Mouse (Mus musculus) cerebellum, adult 9-10 months (tissue): ENCODE measurements around the gene Kcnk6.

Experiments used
- DNase-seq: peaks from one replicate; pipeline ENCODE4 v3.0.0; 2022

Kcnk6 gene

GRCm38 (mm10) chr7:29232247-29233013, at the start of gene Kcnk6:
Gene Kcnk6, minus strand, starts transcription at chr7:29232515.
- DNase-seq = no peak

DNA sequence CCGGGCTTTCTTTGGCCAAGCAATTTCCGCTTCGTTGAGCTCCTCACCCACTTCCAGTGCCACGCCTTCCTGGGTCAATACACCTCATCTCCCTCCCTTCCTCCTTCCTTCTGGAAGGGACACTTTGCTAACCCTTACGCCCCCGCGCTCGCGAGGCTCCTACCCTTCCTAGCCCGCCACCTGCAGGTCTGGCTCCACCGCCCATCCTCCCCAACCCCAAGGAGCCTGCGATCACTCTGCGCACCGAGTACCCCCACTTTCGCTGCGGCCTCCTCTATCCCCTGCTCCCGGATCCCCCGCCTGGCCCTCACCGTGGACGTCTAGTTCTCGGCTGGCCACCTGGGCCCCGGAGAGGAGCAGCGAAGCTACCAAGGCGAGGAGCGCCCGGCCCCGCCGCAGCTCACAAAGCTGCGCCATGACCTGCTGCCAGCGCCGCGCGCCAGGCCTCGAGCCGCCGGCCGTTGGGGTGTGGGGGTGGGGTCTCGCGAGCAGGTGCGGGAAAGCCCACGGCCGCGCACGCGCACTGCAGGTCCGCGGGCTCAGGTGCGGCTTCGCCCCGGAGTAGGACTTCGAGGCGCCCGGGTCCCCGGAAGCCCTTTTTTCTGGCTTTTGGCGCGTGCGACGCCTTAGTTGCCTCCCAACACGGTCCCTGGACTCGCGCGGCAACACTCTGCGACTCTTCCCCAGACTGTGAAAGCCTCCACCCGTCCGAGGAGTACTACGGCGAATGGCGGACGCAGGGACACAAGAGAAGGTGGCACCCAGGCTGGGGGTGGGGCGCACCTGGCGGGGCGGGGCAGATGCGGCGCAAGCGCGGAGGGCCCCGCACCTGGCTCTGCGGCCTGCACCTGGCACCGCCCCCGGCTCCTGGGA, 49.1 kb upstream of the Kcnk6 start, which contains the start of gene Spint2:
Spint2 (minus strand) TSS at position 712 of the 873 bp plus-strand sequence.
- DNase-seq = peak; percentile 83

DNA sequence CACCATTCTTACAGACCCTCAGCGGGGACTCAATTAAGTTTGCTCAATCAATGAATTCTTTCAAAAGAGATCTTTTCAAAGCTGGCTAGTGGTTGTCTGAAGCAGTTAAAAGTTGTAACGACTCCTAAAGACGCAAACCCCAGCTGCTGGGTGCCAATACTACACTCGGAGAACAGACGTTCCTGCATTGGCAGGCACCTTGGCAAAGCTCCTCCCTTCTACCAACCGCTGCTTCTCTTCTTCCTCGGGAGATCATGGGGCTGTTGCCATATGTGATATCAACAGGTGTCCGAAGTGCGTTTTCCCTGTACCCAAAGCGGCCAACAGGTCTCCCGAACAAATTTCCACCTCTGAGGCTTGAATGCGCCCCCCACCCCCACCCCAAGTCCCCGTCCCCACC, 48.5 kb upstream of the Kcnk6 start:
- DNase-seq = peak; percentile 57

GRCm38 (mm10) chr7:29279924-29280323, 47.6 kb upstream of the Kcnk6 start:
- DNase-seq = no peak

GRCm38 (mm10) chr7:29279261-29279660, 46.9 kb upstream of the Kcnk6 start:
- no peak for DNase-seq

DNA sequence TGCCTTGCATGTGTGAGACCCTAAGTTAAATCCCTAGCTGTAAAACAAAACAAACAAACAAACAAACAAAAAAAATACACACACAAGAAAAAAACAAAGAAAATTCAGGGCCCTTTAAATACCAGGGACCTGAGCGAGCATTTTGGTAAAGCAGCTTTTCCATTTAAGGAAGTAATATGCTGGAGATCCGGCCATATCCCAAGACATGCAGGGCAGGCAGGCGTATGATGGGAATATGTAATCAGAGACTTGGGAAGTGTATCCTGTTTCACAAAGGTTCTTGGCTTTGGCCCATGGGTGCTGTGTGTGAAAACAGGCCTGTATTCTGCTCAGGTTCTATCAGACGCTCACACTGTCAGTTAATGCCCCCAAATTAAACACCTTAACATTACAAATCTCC, 45.2 kb upstream of the Kcnk6 start:
- no peak for DNase-seq

DNA sequence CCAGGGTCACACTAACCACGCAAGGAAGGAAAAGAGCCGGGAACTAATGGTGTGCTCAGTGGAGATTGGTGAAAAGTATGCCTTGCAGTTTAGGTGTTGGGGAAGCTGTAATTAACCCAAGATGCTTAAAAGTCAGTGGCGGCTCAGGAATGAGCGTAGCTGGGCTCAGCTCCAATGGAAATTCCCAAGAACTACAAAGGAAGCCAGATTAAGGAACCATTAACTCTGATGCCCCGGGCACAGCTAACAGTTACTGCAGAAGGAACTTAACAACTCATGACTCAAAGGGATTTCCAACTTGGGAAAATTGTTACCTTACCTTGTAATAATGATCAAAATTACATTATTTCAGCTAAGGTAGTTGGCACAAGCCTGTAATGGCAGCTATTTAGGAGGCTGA, 44.4 kb upstream of the Kcnk6 start:
- DNase-seq = no peak

DNA sequence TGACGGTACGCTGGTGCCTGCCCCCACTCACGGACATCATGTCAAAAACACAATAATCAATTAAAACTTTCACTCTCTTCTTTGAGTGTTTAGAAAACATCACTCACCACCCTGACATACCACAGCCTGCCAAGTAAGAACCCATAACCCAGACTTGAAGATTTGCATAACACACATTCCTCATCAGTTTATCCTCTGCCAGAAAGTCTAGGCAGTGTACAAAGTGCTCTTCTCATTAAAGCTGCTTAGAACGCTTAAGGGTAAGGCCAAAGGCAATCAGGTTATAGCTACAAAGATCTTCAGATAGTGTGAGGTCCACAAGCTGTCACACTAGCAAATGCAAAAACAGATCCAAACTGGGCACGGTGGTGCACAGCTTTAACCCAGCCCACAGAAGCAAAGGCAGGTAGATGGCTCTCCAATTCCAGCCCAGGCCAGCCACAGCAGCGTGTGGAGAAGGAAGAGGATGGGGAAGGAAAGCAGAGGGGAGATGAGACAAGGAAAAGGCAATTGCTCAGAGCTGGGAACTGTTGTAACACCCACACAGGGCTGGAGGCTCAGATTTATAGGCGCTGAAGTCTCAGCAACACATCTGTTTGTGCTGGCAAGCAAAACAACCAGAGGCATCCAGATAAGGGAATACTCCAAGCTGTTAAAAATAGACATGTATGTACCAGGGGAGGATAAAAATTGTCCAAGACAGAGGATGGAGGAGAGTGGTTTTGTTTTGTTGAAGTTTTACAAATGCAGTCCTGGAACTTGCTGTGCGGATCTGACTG, 39.6 kb upstream of the Kcnk6 start:
- no peak for DNase-seq

DNA sequence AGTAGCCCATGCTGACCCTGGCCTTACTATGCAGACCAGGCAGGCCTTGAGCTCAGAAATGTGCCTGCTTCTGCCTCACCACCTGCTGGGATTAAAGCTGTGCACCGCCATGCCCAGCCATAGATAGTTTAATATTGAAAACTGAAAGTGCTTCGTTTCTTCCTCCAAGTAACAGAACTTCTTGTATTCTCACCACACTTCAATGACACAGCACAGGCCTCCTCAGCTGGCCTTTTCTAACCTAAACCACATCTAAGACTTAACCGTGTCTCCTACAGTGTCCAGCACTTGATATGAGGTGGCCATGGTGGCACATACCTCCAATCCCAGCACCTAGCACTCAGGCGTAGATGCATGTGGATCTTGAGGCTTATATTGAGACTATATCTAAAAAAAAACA, 38.1 kb upstream of the Kcnk6 start:
- no peak for DNase-seq

DNA sequence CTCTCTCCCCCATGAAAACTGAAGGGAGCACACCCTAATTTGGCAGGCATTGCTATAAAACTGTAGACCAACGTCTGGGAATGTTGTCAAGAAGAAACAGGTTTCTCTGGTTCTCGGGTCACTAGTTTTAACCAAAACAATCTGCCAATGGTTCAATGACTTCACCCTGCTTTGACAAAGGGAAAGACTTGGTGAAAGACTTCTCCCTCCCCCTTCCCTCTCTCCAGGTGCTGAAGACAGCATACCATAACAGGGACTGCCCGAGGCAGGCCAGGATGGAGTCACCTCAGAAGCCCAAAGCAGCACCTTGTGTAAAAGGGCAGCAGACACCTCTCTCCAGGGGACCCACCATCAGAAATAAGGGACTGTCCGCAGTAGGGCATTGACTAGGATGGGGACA, 34.6 kb upstream of the Kcnk6 start:
- DNase-seq = no peak

DNA sequence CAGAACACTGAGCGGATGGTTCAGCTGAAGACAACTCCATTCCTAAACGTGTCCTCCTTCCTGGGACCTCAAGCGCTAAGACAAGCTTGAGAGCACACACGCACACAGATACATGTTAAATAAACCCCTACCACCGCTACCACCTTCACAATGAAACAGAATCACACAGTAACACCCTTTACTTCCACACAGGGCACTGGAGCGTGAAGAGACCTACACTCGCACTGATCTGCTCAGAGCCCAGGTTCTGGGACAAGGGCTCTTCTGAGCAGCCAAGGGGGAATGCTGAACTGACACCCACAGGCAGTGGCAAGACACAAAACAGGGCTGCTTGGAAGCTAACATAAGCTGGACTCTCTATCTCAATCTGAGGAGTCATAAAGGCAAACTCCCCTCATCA, 33.3 kb upstream of the Kcnk6 start:
- DNase-seq = no peak

DNA sequence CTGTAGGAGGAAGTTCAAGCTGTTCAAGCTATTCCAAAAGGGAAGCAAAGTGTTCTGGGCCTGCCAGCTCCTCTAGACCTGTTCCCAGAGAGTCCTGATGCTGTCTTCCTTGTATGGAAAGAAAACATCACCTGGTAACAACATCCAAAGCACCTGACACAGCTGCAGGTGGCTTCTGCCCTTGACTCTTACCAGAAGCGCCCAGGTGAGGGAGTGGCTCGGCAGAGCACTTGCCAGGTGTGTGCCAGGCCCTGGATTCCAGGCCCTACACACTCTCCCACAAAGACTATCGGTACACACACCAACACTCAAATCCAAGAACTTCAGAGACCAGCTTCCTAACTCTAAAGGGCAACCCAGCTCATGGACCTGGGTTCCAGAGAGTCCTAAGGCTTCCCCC, 31.5 kb upstream of the Kcnk6 start:
- DNase-seq = no peak

DNA sequence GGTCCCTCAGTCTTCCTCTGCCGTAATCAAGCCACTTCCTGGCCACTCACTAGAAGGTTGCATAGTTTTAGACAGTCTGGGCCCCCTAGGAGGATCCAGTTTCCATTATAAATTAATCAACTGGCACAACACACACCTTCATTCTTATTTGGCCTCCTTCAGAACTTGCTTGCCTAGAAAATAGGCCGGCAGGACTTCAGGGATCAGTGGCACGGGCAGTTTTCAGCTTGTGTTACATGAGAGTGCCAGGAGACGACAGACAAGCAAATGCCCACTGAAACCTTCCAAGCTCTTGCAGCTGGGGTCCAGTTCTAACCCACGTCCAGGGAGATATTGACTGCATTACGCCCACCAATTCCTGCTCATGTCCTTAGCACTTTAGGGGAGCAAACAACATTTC, 29.8 kb upstream of the Kcnk6 start:
- DNase-seq = no peak

- DNase-seq = no peak
These were observed 27.7 kb upstream of the Kcnk6 start for GRCm38 (mm10) chr7:29259781-29260730.

GRCm38 (mm10) chr7:29257368-29257767, 25.1 kb upstream of the Kcnk6 start:
- DNase-seq = no peak

- DNase-seq = no peak
These were observed 23.6 kb upstream of the Kcnk6 start for GRCm38 (mm10) chr7:29255875-29256274.

- DNase-seq = no peak
These were observed 21.5 kb upstream of the Kcnk6 start for GRCm38 (mm10) chr7:29253842-29254241.

GRCm38 (mm10) chr7:29251166-29251565, 18.9 kb upstream of the Kcnk6 start:
- DNase-seq = no peak

GRCm38 (mm10) chr7:29248261-29248841, 16.0 kb upstream of the Kcnk6 start, which contains the start of gene 2200002D01Rik:
Gene 2200002D01Rik, minus strand, starts transcription at chr7:29248466.
- no peak for DNase-seq

GRCm38 (mm10) chr7:29247706-29248105, 15.4 kb upstream of the Kcnk6 start:
- no peak for DNase-seq

DNA sequence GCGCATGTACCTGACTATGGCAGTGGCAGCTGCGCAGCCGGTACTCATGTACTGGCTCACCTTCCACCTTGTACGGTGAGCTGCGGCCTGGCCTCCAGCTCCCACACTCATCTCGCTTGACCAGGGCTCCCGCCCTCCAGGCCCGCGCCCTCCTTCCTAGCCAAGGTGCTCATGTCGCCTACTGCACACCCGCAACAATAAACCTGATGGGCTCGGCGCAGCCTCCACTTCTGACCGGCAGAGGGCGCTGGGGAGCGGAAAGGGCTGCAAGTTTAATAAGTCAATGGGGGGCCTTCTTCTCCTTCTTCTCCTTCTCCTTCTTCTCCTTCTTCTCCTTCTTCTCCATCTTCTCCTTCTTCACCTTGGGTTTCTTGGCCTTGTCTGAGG, 15.0 kb upstream of the Kcnk6 start:
- DNase-seq = peak; percentile 79
